Mouse (Mus musculus): ENCODE measurements around the gene Tmem19.
"Not testable (repeated sequence)": the region's sequence is repeated elsewhere in the genome, so short reads cannot be mapped to it uniquely, and the experiment has no call there.

The Tmem19 gene

DNA sequence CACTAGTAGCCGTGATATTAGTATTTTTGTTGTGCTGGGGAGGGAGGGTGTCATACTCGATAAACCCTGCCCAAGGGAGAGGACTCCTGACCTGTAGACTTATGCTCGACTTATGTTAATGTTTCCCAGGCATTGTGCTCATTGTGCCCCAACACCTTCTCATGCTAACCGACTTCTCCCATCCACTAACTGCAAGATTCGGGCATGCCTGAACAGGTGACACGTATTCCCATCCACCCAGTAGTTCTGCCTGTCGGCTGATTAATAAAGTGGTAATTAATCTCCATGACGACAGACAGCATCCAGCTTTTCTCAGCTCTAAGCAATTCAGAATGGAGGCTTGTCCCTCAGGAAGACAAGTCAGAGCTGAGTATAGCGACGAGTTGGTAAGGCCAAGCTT, 13.3 kb downstream of the Tmem19 start:
- DNase-seq (ENCODE audit: low spot score in 2 of 2) = no peak

DNA sequence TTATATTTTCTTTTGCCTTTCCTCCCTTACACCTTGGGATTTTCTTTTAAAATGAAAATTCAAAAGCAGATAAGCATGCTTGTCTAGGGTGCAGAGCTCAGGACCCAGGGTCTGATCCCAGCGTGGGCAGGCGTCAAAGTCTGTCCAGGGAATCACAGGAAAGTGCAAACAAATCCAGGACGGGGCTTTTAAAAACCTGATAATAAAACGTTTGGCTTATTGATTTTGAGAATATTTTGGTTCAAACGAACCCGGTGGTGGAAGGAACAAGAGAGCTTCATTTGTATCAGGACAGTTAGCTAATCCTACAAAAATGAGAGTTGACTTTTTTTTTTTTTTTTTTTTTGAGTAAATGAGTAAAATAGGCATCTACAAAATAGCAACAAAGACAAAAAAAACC, 14.2 kb downstream of the Tmem19 start:
- DNase-seq (ENCODE audit: low spot score in 2 of 2) = no peak

- DNase-seq (ENCODE audit: low spot score in 2 of 2) = no peak
Observed at GRCm38 (mm10) chr10:115346444-115346843, 15.9 kb downstream of the Tmem19 start.

DNA sequence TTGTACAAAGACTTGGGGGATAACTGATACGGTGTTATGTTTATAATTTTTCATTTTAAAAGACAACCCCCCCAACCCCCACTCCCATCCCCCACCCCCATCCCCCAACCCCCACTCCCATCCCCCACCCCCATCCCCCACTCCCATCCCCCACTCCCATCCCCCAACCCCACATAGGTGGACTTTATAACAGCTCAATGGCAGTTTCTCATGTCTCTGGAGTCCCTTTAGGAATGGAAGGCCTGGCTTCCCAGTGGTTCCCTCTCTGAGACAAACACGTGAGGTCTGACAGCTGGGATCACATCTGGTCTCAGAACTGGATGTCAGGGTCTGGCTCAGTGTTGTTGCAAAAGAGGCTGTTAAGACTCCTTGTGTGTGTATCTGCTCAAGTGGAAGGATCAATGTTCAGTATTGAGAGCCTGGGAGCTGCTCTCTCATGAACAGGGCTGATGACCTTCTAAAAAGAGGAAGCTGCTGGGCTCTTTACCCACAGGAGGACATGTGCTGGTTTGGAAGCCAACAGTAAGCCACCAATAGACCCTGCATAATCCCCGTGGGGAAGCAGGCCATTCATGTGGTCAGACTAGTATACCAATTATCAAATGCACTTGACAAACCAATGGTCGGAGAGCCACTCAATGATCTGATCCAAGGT, 19.4 kb downstream of the Tmem19 start:
- DNase-seq (ENCODE audit: low spot score in 2 of 2) = no peak

DNA sequence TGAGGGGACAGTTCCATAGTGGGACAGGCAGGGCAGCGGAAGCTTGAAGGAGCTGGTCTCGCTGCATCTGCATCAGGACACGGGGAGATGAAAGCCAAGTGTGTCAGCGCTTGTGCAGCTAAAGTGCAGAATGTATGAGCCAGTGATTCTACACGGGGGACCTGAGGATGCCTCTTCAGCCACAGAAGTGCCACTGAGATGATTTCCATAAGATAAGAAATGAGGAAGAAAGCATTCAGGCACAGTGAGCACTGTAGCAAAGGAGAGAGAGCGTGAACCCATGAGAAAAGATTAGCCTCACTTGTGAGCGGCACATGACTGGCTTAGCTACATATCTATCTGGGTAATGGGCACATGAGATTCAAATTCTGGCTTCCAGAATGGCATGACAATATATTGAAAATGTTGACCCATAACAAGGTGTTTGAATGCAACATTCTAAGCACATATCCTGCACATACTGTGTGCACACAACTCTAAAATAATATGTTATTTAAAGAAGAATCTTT, 22.4 kb downstream of the Tmem19 start:
- DNase-seq (ENCODE audit: low spot score in 2 of 2) = no peak

DNA sequence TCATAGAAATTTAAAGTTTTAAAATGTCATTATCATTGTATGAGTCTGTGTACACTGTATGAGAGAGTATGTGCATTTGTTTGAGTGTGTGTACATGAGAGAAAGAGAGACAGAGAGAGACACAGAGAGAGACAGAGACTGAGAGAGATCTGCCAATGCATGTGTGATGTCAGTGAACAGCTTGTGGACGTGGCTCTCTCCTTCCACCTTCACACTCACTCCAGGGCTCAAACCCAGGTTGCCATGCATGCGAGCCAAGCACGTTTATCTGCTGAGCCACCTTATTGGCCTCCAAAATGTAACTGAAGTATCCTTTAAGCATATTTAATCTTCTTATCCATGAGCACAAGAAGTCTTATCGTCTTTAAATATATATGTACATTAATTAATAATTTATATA, 25.4 kb downstream of the Tmem19 start:
- DNase-seq (ENCODE audit: low spot score in 2 of 2) = no peak

DNA sequence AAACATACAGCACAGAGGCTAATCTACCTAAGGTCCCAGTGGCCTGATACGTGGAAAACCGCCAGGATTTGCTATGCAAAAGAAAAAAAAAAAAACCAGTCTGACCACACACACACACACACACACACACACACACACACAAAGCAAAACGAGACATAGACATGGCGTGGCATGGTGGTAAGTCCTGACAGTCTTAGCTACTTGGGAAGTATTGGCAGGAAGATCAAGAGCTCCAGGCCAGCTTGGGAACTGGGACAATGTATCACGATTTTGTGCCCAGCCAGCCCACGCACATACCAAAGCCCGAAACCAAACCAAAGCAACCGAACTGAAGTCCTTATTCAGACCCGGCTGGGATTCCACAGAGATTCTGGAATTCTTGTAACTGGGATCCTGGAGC, 28.8 kb downstream of the Tmem19 start:
- no peak for DNase-seq (ENCODE audit: low spot score in 2 of 2)

GRCm38 (mm10) chr10:115332997-115333396, 29.3 kb downstream of the Tmem19 start:
- DNase-seq (ENCODE audit: low spot score in 2 of 2) = no peak

DNA sequence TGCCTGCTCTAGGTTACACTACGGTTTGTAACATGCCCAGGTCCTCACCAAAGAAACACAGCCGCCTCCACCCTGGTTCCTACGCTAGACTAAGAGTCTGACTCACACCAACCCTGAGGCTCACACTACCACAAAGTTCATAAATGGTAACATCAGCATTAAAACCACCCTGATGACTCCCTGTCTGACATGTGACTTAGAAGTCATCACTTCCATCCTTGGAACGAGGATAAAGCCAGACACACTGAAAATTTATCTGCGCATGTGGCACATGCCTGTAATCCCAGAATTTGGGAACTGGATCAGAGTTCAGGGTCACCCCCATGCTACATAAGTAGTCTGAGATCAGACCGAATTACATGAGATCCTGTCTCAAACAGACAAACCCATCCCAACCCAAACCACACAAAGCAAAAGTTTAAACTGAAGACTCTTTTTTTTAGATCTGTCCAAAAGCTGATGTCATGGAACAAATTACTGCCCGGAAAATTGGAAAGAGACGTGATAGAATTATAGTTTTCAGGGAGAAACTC, 29.8 kb downstream of the Tmem19 start:
- no peak for DNase-seq (ENCODE audit: low spot score in 2 of 2)

- no peak for DNase-seq (ENCODE audit: low spot score in 2 of 2)
Observed at GRCm38 (mm10) chr10:115329010-115329530, 33.2 kb downstream of the Tmem19 start.

DNA sequence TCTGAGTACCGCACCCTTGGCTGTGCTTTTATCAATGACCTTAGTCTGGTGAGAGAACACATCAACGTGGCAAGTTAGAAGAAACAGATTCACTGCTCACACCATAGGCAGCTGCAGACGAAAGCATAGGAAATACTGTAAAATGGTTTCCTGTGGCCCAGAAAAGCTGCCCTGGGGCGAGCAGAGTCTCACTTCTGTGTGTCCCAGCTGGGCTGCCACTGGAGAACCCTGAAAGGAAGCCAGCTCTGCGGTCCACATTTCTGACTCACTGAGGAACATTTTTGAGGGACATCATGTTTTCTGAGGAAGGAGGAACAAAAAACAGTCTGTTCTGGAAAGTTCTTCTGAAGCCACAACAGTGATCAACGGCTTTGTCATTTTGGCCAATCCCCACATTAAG, 33.8 kb downstream of the Tmem19 start:
- DNase-seq (ENCODE audit: low spot score in 2 of 2) = no peak

- peak in 1 of 2 experiments; percentile 36 for DNase-seq (ENCODE audit: low spot score in 2 of 2)
Observed at GRCm38 (mm10) chr10:115323295-115323694, 39.0 kb downstream of the Tmem19 start.

DNA sequence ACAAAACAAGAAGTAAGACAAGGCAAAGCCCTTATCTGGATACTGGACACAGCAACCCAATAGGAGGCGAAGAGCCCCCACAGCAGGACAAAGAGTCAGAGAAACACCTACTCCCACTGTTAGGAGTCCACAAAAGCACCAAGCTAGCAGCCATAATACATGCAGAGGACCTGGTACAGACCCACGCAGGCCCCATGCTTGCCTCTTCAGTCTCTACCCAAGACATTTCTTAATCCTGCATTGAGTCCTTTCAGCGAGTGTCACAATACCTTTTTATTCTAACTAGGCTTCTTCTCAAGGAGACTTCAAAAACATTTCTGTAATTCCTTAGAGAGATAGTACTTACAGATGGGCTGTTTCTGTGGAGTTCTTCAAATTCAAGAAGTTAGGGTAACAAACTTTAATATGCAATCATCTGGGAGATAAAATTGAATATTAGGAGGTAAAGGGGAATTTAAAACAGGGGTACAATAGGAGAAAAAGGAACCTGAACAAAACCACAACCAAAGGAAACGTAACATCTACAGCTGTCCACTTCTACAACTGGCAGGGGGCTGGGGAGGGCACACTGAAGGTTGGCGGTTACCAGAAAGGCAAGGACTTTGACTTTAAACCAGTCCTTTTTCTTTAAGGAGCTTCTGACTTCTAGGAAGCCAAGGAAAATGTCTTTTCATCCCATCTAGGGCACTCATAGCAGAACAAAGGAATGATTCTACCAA, 40.8 kb downstream of the Tmem19 start:
- DNase-seq (ENCODE audit: low spot score in 2 of 2) = no peak

DNA sequence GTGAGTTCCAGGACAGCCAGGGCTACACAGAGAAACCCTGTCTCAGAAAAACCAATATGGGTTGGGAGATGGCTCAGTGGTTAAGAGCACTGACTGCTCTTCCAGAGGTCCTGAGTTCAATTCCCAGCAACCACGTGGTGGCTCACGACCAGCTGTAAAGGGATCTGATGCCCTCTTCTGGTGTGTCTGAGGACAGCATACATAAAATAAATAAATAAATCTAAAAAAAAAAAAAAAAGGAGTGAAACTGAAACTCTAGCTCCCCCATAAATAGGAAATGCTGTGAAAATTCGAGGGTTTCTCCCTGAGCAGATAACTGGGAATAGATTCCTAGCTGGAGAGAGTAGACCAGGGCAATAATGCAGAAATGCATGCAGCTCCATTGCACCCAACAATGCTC, 43.9 kb downstream of the Tmem19 start:
- not testable (repeated sequence) for DNase-seq (ENCODE audit: low spot score in 2 of 2)

- DNase-seq (ENCODE audit: low spot score in 2 of 2) = no peak
Observed at GRCm38 (mm10) chr10:115316313-115316712, 46.0 kb downstream of the Tmem19 start.

- peak; percentile 92 to 94 for DNase-seq (ENCODE audit: low spot score in 2 of 2)
Observed at GRCm38 (mm10) chr10:115315473-115316171, 46.7 kb downstream of the Tmem19 start, which contains the start of gene Rab21. TSS of gene Rab21 (minus strand) at chr10:115315594.

GRCm38 (mm10) chr10:115314582-115315452, 47.5 kb downstream of the Tmem19 start:
- no peak for DNase-seq (ENCODE audit: low spot score in 2 of 2)

DNA sequence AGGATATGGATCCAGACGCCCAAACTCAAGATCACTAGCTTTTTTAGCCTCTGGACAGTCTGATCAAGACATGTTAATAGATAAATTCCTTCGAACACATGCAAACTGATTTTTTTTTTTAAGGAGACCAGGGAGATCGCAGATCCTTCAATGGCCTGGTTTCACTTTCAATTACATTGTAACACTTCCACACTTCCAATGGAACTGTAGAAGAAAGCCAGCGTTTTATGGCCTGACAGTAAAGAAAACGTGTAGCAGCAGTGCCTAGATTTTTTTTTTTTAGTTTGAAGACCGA, 48.1 kb downstream of the Tmem19 start:
- no peak for DNase-seq (ENCODE audit: low spot score in 2 of 2)

GRCm38 (mm10) chr10:115313641-115314286, 48.5 kb downstream of the Tmem19 start:
- no peak for DNase-seq (ENCODE audit: low spot score in 2 of 2)

- no peak for DNase-seq (ENCODE audit: low spot score in 2 of 2)
Observed at GRCm38 (mm10) chr10:115312732-115313131, 49.6 kb downstream of the Tmem19 start.

DNA sequence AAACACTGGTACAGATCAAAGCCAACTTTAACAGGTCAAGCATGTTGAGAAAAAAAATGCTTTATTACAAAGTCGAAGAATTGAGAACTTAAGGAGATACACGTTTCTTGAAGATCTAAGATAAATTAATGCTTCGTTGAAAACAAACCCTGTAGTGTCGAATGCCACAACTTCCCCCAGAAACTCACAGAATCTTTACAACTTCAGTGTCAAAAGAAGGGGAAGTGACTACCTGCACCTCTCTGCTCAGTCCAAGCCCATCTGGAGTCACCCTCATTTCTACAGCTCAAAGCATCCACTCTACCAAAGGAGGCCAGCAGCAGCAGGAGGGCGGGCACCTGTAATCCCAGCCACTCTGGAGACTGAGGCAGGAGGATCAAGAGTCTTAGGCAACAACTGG, 50.1 kb downstream of the Tmem19 start:
- DNase-seq (ENCODE audit: low spot score in 2 of 2) = no peak
